Mouse (Mus musculus): ENCODE measurements around the gene Gm21095. TPM values are rescaled to one million over a fixed set of nuclear protein-coding genes. Genes with fewer than 3 reads are reported as not detected.

Gene Gm21095
- not detected for total RNA-seq (2023)

GRCm38 (mm10) chrY:84096979-84097378 lies at the start of gene Gm21095:
TSS of gene Gm21095 (plus strand) at chrY:84097279.

Measured in CD4-positive naive resting alpha-beta T cell, adult 57 days (primary cell).